Mouse (Mus musculus) activated CD4-positive, CD25-positive, alpha-beta regulatory T cell, adult 9 weeks (primary cell): ENCODE results near the gene Olfr339. TPM values are rescaled to one million over a fixed set of nuclear protein-coding genes. Genes with fewer than 3 reads are reported as not detected.

Experiments used
- polyA plus RNA-seq: library from polyadenylated mRNA; unstranded; fragments of 100-300 nt; shearing (Covaris generic); gene quantifications from one replicate; pipeline ENCODE4 v1.2.1, GENCODE M21; 2017

Olfr339 gene
- polyA plus RNA-seq: not detected

DNA sequence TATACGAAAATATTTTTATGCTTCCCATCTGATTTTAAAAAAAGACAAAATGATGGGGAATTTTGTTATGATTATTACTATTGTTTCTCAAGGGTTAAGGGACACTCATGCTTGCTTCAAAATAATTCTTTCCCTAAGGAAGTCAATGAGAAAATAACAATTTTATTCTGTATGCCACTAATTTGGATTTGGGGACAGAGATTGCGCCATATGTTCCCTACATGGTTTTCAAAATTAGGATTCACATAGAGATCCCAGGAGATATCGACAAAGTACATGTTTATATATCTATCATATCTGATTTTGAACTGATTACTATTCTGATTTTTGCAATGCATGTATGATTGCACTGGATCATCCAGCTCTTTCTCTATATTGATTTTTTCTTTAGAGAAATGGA lies at the start of gene Olfr339:
Gene Olfr339, plus strand, starts transcription at position 301 of the 400 bp plus-strand sequence.

GRCm38 (mm10) chr2:36373219-36373618 lies 45.5 kb upstream of the Olfr339 start, which contains the start of gene Olfr338:
Olfr338 (plus strand) TSS chr2:36373519.

GRCm38 (mm10) chr2:36452287-36452686 lies 33.5 kb downstream of the Olfr339 start, which contains the start of gene Olfr340:
Olfr340 (plus strand) TSS chr2:36452587.

Other genes with a start within 250 kb of the Olfr339 start
- gene Ptgs1, start 188.5 kb upstream of the Olfr339 start, polyA plus RNA-seq: 1.9 TPM
- gene Olfr338, start 45.4 kb upstream of the Olfr339 start, polyA plus RNA-seq: 0.05 TPM
- not detected for gene Olfr340, start 33.6 kb downstream of the Olfr339 start, polyA plus RNA-seq
- gene Olfr341, start 63.5 kb downstream of the Olfr339 start, polyA plus RNA-seq: not detected
- not detected for gene Olfr342, start 106.1 kb downstream of the Olfr339 start, polyA plus RNA-seq
- not detected for gene Olfr344, start 147.7 kb downstream of the Olfr339 start, polyA plus RNA-seq
- gene Olfr345, start 221.1 kb downstream of the Olfr339 start, polyA plus RNA-seq: not detected